Mouse (Mus musculus): Measurements from ENCODE around the gene Nxn. TPM values are rescaled to one million over a fixed set of nuclear protein-coding genes. Genes with fewer than 3 reads are reported as not detected.
A peak's percentile ranks its signal among the peaks of the same experiment; 100 is the strongest.

The Nxn gene
- polyA plus RNA-seq, 1 experiment from 2014 or later: 35.6 TPM

DNA sequence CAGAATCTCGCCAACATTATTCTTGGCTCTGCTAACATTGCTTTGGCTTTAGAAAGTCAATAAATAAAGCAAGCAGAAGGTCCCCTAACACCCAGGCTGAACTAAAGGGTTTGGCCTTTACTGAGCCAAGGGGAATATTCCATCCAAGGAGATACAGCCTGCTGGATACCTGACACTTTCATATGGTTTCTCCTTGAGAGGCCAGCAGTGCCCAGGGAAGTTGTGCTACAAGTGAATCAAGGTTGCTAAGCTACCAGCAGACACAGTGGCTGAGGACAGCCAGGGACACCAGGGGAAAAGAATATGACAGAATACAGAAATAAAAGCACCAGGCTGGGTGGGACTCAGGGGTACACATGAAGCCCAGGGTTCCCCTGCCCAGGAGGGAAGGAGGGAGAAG lies 76.9 kb downstream of the Nxn start:
- Histone ChIP-seq H3K27ac (0 out of 2 replicates have a peak overlapping the region, but pooled peaks have one; percentile 30), H3K4me3 (no peak overlapping the region), H3K4me2 (no peak overlapping the region), H3K9me3 (no peaks in the 10 kb centered on the region), H3K9ac (no peak overlapping the region), H3K4me1 (replicated peaks) (peaks cover 42% of the 10 kb centered on the region), H3K36me3 (no peaks in the 10 kb centered on the region), H3K27me3 (no peaks in the 10 kb centered on the region)
- WGBS: 79% methylated on average over 1 of the region's 1 CpGs
- no peak for ATAC-seq (ENCODE audit: low FRiP score)

DNA sequence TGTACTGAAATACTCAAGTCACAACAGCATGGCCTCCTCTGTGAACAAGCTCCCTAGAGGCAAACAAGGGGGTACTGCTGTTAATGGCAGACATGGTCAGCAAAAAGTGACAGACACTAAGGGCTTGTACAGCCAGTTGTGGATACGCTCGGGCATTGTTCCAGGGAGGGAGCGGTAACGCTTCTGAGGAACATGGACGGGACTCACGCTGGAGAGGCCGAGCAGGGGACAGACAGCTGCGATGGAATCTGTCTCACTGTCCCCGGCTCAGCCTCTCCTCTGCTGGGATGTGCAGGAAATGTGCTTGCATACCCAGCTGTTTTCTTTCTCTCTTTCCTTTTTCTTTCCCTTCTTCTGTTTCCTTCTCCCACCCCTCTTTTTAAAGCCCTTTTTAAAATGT lies 78.5 kb downstream of the Nxn start:
- H3K4me3 ChIP-seq: no peak overlapping the region
- H3K27me3 ChIP-seq: no peaks in the 10 kb centered on the region
- H3K4me1 ChIP-seq (replicated peaks): peaks cover 30% of the 10 kb centered on the region
- no peak overlapping the region for H3K4me2 ChIP-seq
- H3K9me3 ChIP-seq: no peaks in the 10 kb centered on the region
- H3K9ac ChIP-seq: no peak overlapping the region
- WGBS: 80% methylated on average over 9 of the region's 9 CpGs
- H3K36me3 ChIP-seq: no peaks in the 10 kb centered on the region
- no peak for ATAC-seq (ENCODE audit: low FRiP score)
- no peak overlapping the region for H3K27ac ChIP-seq

- Histone ChIP-seq H3K36me3 (no peaks in the 10 kb centered on the region), H3K27ac (no peak overlapping the region), H3K4me2 (no peak overlapping the region), H3K27me3 (no peaks in the 10 kb centered on the region), H3K9me3 (no peaks in the 10 kb centered on the region), H3K4me1 (replicated peaks) (peaks cover 24% of the 10 kb centered on the region), H3K4me3 (no peak overlapping the region), H3K9ac (no peak overlapping the region)
- WGBS: 66% methylated on average over 9 of the region's 9 CpGs
- ATAC-seq (ENCODE audit: low FRiP score): no peak
Measured at GRCm38 (mm10) chr11:76319714-76320435, 79.1 kb downstream of the Nxn start.

DNA sequence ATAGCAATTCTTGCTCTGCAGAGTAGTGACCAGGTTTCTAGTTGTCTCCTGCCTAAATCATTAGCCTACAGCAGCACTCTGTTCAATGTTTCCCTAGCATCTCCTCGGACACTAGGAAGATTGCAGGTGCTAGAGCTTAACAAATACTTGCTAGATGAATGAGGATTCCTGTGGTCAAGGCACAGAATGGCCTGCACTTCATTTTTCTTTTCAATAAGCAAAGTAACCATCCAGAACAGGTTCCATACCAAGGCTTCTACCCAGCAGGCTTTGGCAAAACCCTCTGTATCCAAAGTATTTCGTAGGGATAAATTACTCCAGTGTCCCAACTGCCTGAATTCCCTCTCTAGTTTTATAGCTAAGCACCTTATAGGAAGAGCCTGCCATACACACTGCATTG lies 81.0 kb downstream of the Nxn start:
- ATAC-seq (ENCODE audit: low FRiP score): no peak

GRCm38 (mm10) chr11:76315785-76316444 lies 83.0 kb downstream of the Nxn start:
- H3K4me3 ChIP-seq: no peak overlapping the region
- H3K27ac ChIP-seq: no peak overlapping the region
- no peak overlapping the region for H3K9ac ChIP-seq
- peaks cover 27% of the 10 kb centered on the region for H3K4me1 ChIP-seq (replicated peaks)
- no peaks in the 10 kb centered on the region for H3K27me3 ChIP-seq
- H3K4me2 ChIP-seq: no peak overlapping the region
- no peak for ATAC-seq (ENCODE audit: low FRiP score)
- 90% methylated on average over 5 of the region's 5 CpGs for WGBS
- no peaks in the 10 kb centered on the region for H3K9me3 ChIP-seq
- H3K36me3 ChIP-seq: no peaks in the 10 kb centered on the region

More for the DNA sequence above, 81.0 kb downstream of the Nxn start:
- H3K4me2 ChIP-seq: no peak overlapping the region
- no peak overlapping the region for H3K9ac ChIP-seq
- no peaks in the 10 kb centered on the region for H3K27me3 ChIP-seq
- 78% methylated on average over 2 of the region's 2 CpGs for WGBS
- peaks cover 17% of the 10 kb centered on the region for H3K4me1 ChIP-seq (replicated peaks)
- H3K9me3 ChIP-seq: no peaks in the 10 kb centered on the region
- H3K36me3 ChIP-seq: no peaks in the 10 kb centered on the region
- H3K4me3 ChIP-seq: no peak overlapping the region
- H3K27ac ChIP-seq: no peak overlapping the region

DNA sequence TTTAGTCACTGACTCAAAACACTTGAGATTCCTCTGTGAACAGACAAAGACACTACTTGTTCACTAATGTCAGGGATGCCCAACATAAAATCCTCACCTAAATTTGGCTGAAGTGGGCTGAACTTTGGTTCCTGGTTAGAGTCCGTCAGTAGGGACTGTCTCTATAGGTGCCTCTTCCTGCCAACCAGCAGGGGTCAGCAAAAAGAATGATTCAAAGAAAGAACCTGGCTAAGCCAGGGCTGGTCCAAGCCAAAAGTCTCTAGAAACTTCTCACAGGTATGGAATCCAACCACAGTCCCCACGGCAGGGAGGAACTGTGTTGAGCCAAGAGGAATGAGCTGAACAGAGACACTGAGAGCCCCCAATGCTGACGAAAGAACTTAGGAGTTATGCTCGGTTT lies 84.2 kb downstream of the Nxn start:
- H3K27me3 ChIP-seq: no peaks in the 10 kb centered on the region
- whole genome bisulfite sequencing: 90% methylated on average over 4 of the region's 4 CpGs
- no peak overlapping the region for H3K4me3 ChIP-seq
- H3K36me3 ChIP-seq: no peaks in the 10 kb centered on the region
- H3K27ac ChIP-seq: no peak overlapping the region
- H3K9ac ChIP-seq: no peak overlapping the region
- H3K4me1 ChIP-seq (replicated peaks): peaks cover 33% of the 10 kb centered on the region
- ATAC-seq (ENCODE audit: low FRiP score): no peak
- no peak overlapping the region for H3K4me2 ChIP-seq
- H3K9me3 ChIP-seq: no peaks in the 10 kb centered on the region

- WGBS: 89% methylated on average over 6 of the region's 6 CpGs
Measured at GRCm38 (mm10) chr11:76314140-76314539, 84.8 kb downstream of the Nxn start.

DNA sequence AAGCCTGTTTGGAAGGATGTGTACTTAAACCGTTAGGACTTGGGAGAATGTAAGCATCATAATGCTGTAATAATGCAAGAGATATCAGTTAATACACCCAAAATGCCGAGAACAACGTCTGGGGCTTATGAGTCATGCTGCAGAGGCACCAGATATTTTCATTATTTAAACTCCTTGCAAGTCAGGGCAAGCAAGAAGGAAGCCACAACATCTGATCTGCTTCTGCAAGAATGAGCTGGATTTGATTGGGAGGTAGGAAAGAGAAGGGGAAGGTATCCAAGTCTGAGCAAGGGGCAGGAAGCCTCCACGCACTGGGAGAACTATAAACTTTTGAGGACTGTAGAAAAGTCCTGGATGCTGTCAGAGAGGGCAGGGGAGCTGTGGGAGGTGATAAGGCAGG lies 86.1 kb downstream of the Nxn start:
- no peaks in the 10 kb centered on the region for H3K9me3 ChIP-seq
- H3K4me1 ChIP-seq (replicated peaks): peaks cover 33% of the 10 kb centered on the region
- H3K27me3 ChIP-seq: no peaks in the 10 kb centered on the region
- H3K4me2 ChIP-seq: no peak overlapping the region
- H3K4me3 ChIP-seq: no peak overlapping the region
- no peak for ATAC-seq (ENCODE audit: low FRiP score)
- H3K27ac ChIP-seq: no peak overlapping the region
- H3K36me3 ChIP-seq: no peaks in the 10 kb centered on the region
- H3K9ac ChIP-seq: no peak overlapping the region
- 87% methylated on average over 4 of the region's 4 CpGs for WGBS

More at GRCm38 (mm10) chr11:76314140-76314539, 84.8 kb downstream of the Nxn start:
- ATAC-seq (ENCODE audit: low FRiP score): no peak
- Histone ChIP-seq H3K4me2 (no peak overlapping the region), H3K9ac (no peak overlapping the region), H3K27me3 (no peaks in the 10 kb centered on the region), H3K4me1 (replicated peaks) (peaks cover 33% of the 10 kb centered on the region), H3K36me3 (no peaks in the 10 kb centered on the region), H3K4me3 (no peak overlapping the region), H3K9me3 (no peaks in the 10 kb centered on the region), H3K27ac (no peak overlapping the region)

- no peak overlapping the region for H3K4me3 ChIP-seq
- H3K27ac ChIP-seq: peak overlapping the region; percentile 52; the same call in 1 of the 2 replicates
- no peak for ATAC-seq (ENCODE audit: low FRiP score)
- WGBS: 73% methylated on average over 12 of the region's 12 CpGs
- no peaks in the 10 kb centered on the region for H3K36me3 ChIP-seq
- H3K4me1 ChIP-seq (replicated peaks): peaks cover 33% of the 10 kb centered on the region
- H3K27me3 ChIP-seq: no peaks in the 10 kb centered on the region
- H3K9me3 ChIP-seq: no peaks in the 10 kb centered on the region
- H3K4me2 ChIP-seq: no peak overlapping the region
- H3K9ac ChIP-seq: no peak overlapping the region
Measured at GRCm38 (mm10) chr11:76311224-76312000, 87.5 kb downstream of the Nxn start.

GRCm38 (mm10) chr11:76309868-76310267 lies 89.1 kb downstream of the Nxn start:
- ATAC-seq (ENCODE audit: low FRiP score): no peak
- Histone ChIP-seq H3K36me3 (no peaks in the 10 kb centered on the region), H3K9me3 (no peaks in the 10 kb centered on the region), H3K27ac (no peak overlapping the region), H3K9ac (no peak overlapping the region), H3K4me1 (replicated peaks) (peaks cover 37% of the 10 kb centered on the region), H3K4me2 (no peak overlapping the region), H3K4me3 (no peak overlapping the region), H3K27me3 (no peaks in the 10 kb centered on the region)
- 77% methylated on average over 5 of the region's 5 CpGs for WGBS

- Histone ChIP-seq H3K36me3 (no peaks in the 10 kb centered on the region), H3K4me2 (no peak overlapping the region), H3K4me1 (replicated peaks) (peaks cover 37% of the 10 kb centered on the region), H3K27me3 (no peaks in the 10 kb centered on the region), H3K27ac (no peak overlapping the region), H3K9ac (no peak overlapping the region), H3K9me3 (no peaks in the 10 kb centered on the region), H3K4me3 (no peak overlapping the region)
- 42% methylated on average over 6 of the region's 6 CpGs for WGBS
- ATAC-seq (ENCODE audit: low FRiP score): no peak
Measured at GRCm38 (mm10) chr11:76309072-76309471, 89.9 kb downstream of the Nxn start.

DNA sequence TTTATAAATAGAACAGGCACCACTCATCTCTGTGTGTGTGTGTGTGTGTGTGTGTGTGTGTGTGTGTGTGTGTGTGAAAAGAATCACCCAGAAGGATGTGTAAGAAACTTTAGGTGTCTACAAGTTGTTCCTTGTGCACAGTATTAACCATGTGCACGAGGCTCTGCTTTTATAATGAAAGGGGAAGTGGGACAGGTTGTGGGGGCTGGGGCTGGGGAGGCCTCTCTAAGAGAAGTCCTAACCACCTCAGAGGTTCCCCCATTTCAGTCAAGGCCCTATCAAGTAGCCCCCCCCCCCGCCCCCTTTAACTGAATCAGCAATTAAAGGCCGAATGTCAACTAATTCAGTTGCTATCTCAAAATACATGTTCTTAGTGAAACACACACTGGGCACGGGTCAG lies 92.2 kb downstream of the Nxn start:
- H3K9me3 ChIP-seq: no peaks in the 10 kb centered on the region
- ATAC-seq (ENCODE audit: low FRiP score): no peak
- WGBS: 71% methylated on average over 4 of the region's 4 CpGs
- H3K36me3 ChIP-seq: no peaks in the 10 kb centered on the region
- peaks cover 28% of the 10 kb centered on the region for H3K4me1 ChIP-seq (replicated peaks)
- no peak overlapping the region for H3K4me3 ChIP-seq
- H3K4me2 ChIP-seq: no peak overlapping the region
- no peaks in the 10 kb centered on the region for H3K27me3 ChIP-seq
- H3K9ac ChIP-seq: no peak overlapping the region
- H3K27ac ChIP-seq: no peak overlapping the region
